Comparison of ENCODE assay signal across 7 mouse cellular contexts in genomic region chr6:31032980-31033608, GRCm38 (mm10).
DNase-seq lines count a peak whose midpoint lies in the region; ATAC-seq and TF ChIP-seq lines count a peak whose summit lies in the region.

No protein-coding gene starts in this region.

- TF ChIP-seq POLR2A in ES-Bruce4 (IDR thresholded peaks at IDR 0.05; ENCODE audit: insufficient read depth, low read length): no peak

- WGBS in heart, embryonic 15.5 days: 9% methylated on average over 12 of the region's 12 CpGs

- no peak overlapping the region for H3K4me3 ChIP-seq in ES-Bruce4 (ENCODE audit: low read depth, low read length)
- H3K4me3 ChIP-seq in heart, embryonic 15.5 days: peak overlapping the region; percentile 26; the same call in 1 of the 2 replicates

- no peaks in the 10 kb centered on the region for H3K4me1 ChIP-seq in ES-Bruce4 (ENCODE audit: control insufficient read depth, insufficient read depth, low read length)
- peaks cover 7% of the 10 kb centered on the region for H3K4me1 ChIP-seq in heart, embryonic 15.5 days (replicated peaks)

- TF ChIP-seq EP300 in ES-Bruce4 (IDR thresholded peaks at IDR 0.05; ENCODE audit: insufficient read depth, low read depth, low read length): no peak

- H3K27ac ChIP-seq in ES-Bruce4 (ENCODE audit: insufficient read depth, low read length): no peak overlapping the region
- H3K27ac ChIP-seq in heart, embryonic 15.5 days: no peak overlapping the region

- H3K36me3 ChIP-seq in ES-Bruce4 (ENCODE audit: control insufficient read depth, insufficient read depth, low read length, poor library complexity, severe bottlenecking): no peaks in the 10 kb centered on the region
- no peaks in the 10 kb centered on the region for H3K36me3 ChIP-seq in heart, embryonic 15.5 days

- H3K9me3 ChIP-seq in ES-Bruce4 (replicated peaks; ENCODE audit: control insufficient read depth, insufficient read depth, low read length, poor library complexity, severe bottlenecking): no peaks in the 10 kb centered on the region
- no peaks in the 10 kb centered on the region for H3K9me3 ChIP-seq in heart, embryonic 15.5 days (replicated peaks)

- peak; percentile 87 for TF ChIP-seq CTCF in ES-Bruce4 (IDR thresholded peaks at IDR 0.05; ENCODE audit: low read depth, low read length)

- no peaks in the 10 kb centered on the region for H3K27me3 ChIP-seq in ES-Bruce4 (ENCODE audit: control insufficient read depth, insufficient read depth, low read length, poor library complexity, severe bottlenecking)
- H3K27me3 ChIP-seq in heart, embryonic 15.5 days: no peaks in the 10 kb centered on the region

- no peak overlapping the region for H3K9ac ChIP-seq in ES-Bruce4 (ENCODE audit: low read depth, poor library complexity, severe bottlenecking)
- 0 out of 2 replicates have a peak overlapping the region, but pooled peaks have one; percentile 21 for H3K9ac ChIP-seq in heart, embryonic 15.5 days

- peak overlapping the region; percentile 39; the same call in 1 of the 2 replicates for H3K4me2 ChIP-seq in heart, embryonic 15.5 days

- ATAC-seq in heart, embryonic 15.5 days (replicated peaks; ENCODE audit: insufficient number of reproducible peaks, insufficient read depth, low FRiP score, low read depth): peak; percentile 75

- DNase-seq in ZHBTc4 (ENCODE audit: low read depth, low spot score): peak; percentile 87
- peak; percentile 90 for DNase-seq in embryo, embryonic 11 days
- peak; percentile 42 to 48 for DNase-seq in kidney, postnatal 25 days
- peak; percentile 67 for DNase-seq in lung, postnatal 10 days
- DNase-seq in retina, adult 2 months (ENCODE audit: low read depth, low spot score): peak; percentile 43
